Mouse (Mus musculus) lung, adult 2 months (tissue): ENCODE data around the gene Mthfr. TPM values are rescaled to one million over a fixed set of nuclear protein-coding genes. Genes with fewer than 3 reads are reported as not detected.

Experiments used
- DNase-seq: peaks from one replicate; pipeline ENCODE4 v3.0.0; 2022
- H3K4me1 ChIP-seq: fragments of 200-500 bp; 2 replicates; pipeline ENCODE4 v1.6.1; 2011; ENCODE audit warnings: low read length; ENCODE audit not compliant: control insufficient read depth, insufficient read depth
- H3K4me3 ChIP-seq: fragments of 200-500 bp; replicated peaks from 2 replicates; pipeline ENCODE3; 2011; ENCODE audit warnings: low read depth, mild to moderate bottlenecking, control low read depth, low read length; ENCODE audit errors: extremely low read depth
- CTCF ChIP-seq: fragments of 200-500 bp; IDR thresholded peaks from 2 replicates; pipeline ENCODE4 v1.5.1; 2011; ENCODE audit warnings: mild to moderate bottlenecking, low read length, control low read depth; ENCODE audit not compliant: insufficient read depth
- POLR2A ChIP-seq: fragments of 200-500 bp; IDR thresholded peaks from 2 replicates; pipeline ENCODE4 v1.6.1; 2011; ENCODE audit warnings: low read depth, mild to moderate bottlenecking, control low read depth, low read length, borderline replicate concordance; ENCODE audit errors: extremely low read depth
- WGBS: fragments of 180-500 bp; shearing (Covaris S2); methylation state at CpG from one replicate; pipeline ENCODE4 v1.1.7; 2018; 5-methylcytosine and 5-hydroxymethylcytosine counted together
- polyA plus RNA-seq: library from polyadenylated mRNA; depleted of rRNA; stranded (reverse); fragments of >200 nt; gene quantifications from 2 replicates; pipeline ENCODE4 v1.2.3, GENCODE M21; 2012

Mthfr gene
- polyA plus RNA-seq, 1 experiment: 38.9 TPM

DNA sequence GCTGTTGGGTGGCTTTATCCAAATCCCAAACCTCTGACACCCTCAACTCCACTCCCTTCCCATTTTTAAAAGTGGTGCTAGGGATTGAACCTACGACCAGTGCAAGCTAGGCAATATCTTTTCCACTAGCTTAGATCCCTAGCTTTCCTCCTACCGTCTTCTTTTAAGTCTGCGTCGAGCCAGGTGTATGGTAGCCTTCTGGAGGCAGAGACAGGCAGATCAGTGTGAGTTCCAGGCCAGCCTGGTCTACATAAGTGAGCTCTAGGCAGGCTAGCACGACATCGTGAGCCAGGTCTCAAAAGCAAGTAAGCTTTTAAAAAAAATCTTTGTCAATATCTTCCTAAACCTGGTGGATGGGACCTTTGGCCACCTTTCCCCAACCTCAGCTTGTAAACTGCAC, 37.0 kb downstream of the Mthfr start:
- TF ChIP-seq POLR2A: no peak
- no peak for TF ChIP-seq CTCF
- Histone ChIP-seq H3K4me1 (no peaks in the 10 kb centered on the region), H3K4me3 (no peak overlapping the region)
- DNase-seq: no peak
- WGBS: 85% methylated on average over 6 of the region's 6 CpGs

DNA sequence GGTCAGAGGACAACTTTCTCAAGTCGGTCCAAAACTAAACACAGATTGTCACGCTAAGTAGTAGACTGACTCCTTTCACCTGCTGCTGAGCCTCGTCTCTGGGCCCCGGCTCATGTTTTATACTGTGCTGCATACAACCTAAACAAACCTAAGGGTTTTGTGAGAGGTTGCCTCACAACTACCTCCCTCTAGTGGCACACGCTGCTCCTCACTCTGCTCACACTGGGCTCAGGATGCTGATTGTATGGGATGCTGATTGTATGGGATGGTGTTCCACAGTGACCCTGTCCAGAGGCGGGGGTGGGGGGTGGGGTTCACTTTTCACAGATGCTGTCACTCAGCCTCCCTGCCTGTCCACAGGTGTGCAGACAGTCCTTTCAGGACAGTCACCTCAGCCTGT, 40.3 kb downstream of the Mthfr start:
- WGBS: 61% methylated on average over 6 of the region's 6 CpGs
- H3K4me1 ChIP-seq: peaks cover 9% of the 10 kb centered on the region
- DNase-seq: no peak
- TF ChIP-seq CTCF (0 out of 2 replicates have a peak, but pooled peaks have one; percentile 11), POLR2A (no peak)
- no peak overlapping the region for H3K4me3 ChIP-seq

GRCm38 (mm10) chr4:148079944-148080596, 41.2 kb downstream of the Mthfr start:
- H3K4me1 ChIP-seq: peaks cover 13% of the 10 kb centered on the region
- 91% methylated on average over 8 of the region's 8 CpGs for WGBS
- no peak for DNase-seq
- TF ChIP-seq CTCF: no peak
- TF ChIP-seq POLR2A: no peak
- no peak overlapping the region for H3K4me3 ChIP-seq

DNA sequence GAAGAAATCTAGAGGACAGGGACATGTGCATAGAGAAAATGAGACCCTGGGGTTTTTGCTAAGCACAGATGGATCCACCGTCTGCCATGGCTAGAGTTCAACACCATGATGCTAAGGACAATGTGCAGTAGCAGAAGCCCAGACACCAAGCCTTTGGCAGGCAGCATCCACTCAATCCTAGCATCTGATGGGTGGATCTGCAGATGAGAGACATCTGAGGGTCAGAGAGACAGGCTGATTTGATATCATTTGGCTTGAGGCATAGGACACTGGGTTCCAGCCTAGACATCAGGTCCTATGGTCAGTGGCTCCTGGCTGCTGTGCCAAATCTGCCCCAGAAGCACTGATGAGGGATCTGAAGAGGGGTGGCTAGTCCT, 41.7 kb downstream of the Mthfr start:
- WGBS: 92% methylated on average over 1 of the region's 1 CpGs
- Histone ChIP-seq H3K4me1 (peaks cover 16% of the 10 kb centered on the region), H3K4me3 (no peak overlapping the region)
- no peak for TF ChIP-seq POLR2A
- no peak for DNase-seq

DNA sequence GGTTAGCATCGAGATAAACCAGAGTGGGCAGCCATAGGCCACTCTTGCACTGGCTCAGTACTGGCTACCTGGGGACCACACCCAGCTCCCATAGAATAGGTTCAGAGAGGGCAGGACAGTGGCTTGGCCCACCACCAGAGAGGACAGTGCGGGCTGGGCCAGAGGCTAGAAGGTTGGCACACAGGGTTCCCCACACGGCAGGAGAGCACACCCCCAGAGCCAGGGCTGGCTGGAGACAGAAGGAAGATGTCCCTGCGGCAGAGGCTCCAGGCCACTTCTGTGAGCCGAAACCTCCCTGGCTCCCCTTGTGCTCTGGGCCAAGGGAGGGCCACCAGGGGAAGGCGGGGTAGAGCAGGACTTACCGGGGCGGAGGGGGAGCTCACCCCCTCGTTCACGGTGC, 42.3 kb downstream of the Mthfr start:
- no peak for DNase-seq
- TF ChIP-seq POLR2A: no peak
- TF ChIP-seq CTCF: no peak
- no peak overlapping the region for H3K4me3 ChIP-seq
- WGBS: 91% methylated on average over 10 of the region's 10 CpGs
- peaks cover 20% of the 10 kb centered on the region for H3K4me1 ChIP-seq

DNA sequence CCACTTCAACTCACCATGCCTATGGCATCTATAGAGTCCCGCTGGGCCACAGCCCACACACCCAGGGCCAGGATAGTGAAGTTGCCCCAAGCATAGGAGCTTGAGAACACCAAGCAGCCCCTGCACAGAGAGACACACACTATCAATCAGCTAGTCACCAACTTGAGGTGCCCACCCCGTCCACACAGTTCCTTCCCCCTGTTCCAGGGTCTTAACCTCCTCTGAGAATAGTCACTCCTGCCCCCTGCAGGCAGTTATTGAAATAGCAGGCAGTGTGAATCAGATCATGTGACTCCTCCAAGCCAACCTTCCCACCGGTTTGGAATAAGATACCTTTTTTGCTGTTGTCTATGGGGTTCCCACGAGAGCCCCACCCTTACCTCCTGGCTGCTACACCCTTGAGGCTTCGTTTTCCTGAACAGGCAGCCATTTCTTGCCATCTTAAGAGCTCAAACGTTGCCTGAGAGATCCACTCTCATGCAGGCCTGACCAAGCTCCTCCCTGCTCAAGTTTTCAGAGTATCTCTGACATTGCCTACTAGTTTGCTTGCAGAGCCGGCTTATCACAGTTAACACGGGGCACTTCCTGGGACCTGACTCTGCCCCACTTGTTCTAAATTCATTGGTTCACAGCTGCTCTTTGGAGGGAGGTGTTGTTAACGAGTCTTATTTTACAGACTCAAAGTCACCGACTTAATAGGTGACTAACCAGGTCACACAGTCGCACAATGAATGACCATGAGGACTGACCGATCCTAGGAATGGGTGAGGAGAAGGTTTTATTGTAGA, 43.6 kb downstream of the Mthfr start:
- H3K4me3 ChIP-seq: no peak overlapping the region
- peaks cover 29% of the 10 kb centered on the region for H3K4me1 ChIP-seq
- peak; percentile 46 for DNase-seq
- TF ChIP-seq CTCF (0 out of 2 replicates have a peak, but pooled peaks have one; percentile 25), POLR2A (no peak)
- 52% methylated on average over 12 of the region's 12 CpGs for WGBS

DNA sequence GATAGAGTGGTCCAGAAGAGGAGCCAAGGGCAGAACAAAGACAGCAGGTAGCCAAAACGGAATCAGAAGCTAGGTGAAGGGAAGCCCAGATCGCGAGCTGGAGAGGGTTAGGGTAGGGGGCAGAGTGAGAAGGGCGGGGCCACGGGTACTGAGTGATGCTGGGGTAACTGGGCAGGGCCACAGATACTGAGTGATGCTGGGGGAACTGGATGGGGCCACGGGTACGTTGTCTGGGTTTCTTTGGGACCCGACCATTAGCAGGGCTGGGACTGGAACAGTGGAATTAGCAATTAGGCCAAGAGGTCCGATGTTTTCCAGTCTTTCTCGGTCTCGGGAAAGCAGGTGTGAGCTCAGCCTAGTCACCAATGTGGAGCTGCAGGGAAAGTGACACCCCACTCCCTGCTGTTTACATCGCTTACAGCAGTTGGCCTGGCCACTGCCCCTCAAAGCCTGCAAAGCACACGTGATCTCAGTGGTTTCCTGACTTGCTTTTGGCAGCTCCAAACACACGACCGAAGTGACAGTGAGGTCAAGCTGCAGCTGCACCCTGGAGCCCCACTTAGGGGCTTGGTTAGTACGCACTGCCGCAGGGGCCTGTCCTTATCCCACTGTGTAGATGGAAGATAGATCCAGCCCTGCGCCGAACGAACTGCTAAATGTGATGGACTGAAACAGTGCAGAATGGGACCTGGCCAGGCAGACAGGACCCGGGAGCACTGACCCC, 44.5 kb downstream of the Mthfr start:
- TF ChIP-seq CTCF: no peak
- no peak for TF ChIP-seq POLR2A
- peak; percentile 21 for DNase-seq
- Histone ChIP-seq H3K4me3 (no peak overlapping the region), H3K4me1 (peaks cover 29% of the 10 kb centered on the region)
- 47% methylated on average over 21 of the region's 21 CpGs for WGBS

DNA sequence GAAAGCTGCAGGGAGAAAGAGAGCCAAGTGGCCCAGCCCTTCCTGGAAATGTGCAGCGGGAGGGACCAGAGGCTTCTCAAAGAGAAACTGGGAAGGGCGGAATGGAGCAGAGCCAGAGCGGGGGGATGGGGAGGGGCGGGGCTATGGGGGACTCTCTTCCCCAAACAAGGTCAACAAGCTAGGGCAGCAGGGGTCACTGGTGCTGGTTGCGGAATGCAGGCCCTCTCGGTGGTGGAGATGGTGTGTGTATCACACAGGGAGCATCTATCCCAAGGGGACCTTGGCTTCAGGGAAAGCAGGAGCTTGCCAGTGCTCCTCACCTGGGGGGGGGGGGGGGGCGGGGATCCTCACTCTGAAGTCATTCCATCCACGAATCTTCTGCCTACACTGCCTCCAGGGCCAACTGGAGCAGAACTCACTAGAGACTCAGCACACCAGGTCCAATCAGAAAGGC, 45.4 kb downstream of the Mthfr start:
- Histone ChIP-seq H3K4me3 (no peak overlapping the region), H3K4me1 (peaks cover 29% of the 10 kb centered on the region)
- peak; percentile 30 for DNase-seq
- TF ChIP-seq POLR2A (no peak), CTCF (no peak)
- WGBS: 16% methylated on average over 7 of the region's 8 CpGs

GRCm38 (mm10) chr4:148085131-148085906, 46.4 kb downstream of the Mthfr start:
- TF ChIP-seq CTCF: no peak
- TF ChIP-seq POLR2A: no peak
- Histone ChIP-seq H3K4me3 (no peak overlapping the region), H3K4me1 (peaks cover 29% of the 10 kb centered on the region)
- DNase-seq: no peak
- 38% methylated on average over 10 of the region's 10 CpGs for WGBS
